Mouse (Mus musculus): ENCODE data around the gene Exph5.

GRCm38 (mm10) chr9:53353161-53353560 lies 51.7 kb downstream of the Exph5 start:
- no peak for TF ChIP-seq GATA1 (IDR thresholded peaks at IDR 0.05; ENCODE audit: borderline replicate concordance, low read length)
- no peak for TF ChIP-seq FLI1 (IDR thresholded peaks at IDR 0.05; ENCODE audit: low read length)
